Mouse (Mus musculus): ENCODE data around the gene Stx17. TPM values are rescaled to one million over a fixed set of nuclear protein-coding genes. Genes with fewer than 3 reads are reported as not detected.

Stx17 gene
- 10 to 100 TPM; 29.1 to 31.2 TPM for total RNA-seq (2021)
- long read RNA-seq, experiment 1, full-length matches to known transcripts = 18 of 30 reads
- long read RNA-seq, experiment 1, partial matches to known transcripts = 1 of 30 reads
- long read RNA-seq, experiment 1, other reads (novel, unspliced or antisense) = 11 of 30 reads
- long read RNA-seq, experiment 2, full-length matches to known transcripts = 12 of 19 reads
- long read RNA-seq, experiment 2, partial matches to known transcripts = 0 of 19 reads
- long read RNA-seq, experiment 2, other reads (novel, unspliced or antisense) = 7 of 19 reads

GRCm38 (mm10) chr4:48124773-48125469 lies at the start of gene Stx17:
Stx17 (plus strand) TSS chr4:48124915.
- DNase-seq = peak; percentile 84

GRCm38 (mm10) chr4:48076693-48077471 lies 47.8 kb upstream of the Stx17 start:
- DNase-seq = peak; percentile 14

GRCm38 (mm10) chr4:48078213-48078612 lies 46.5 kb upstream of the Stx17 start:
- no peak for DNase-seq

- DNase-seq = no peak
Measured at GRCm38 (mm10) chr4:48079285-48080039, 45.3 kb upstream of the Stx17 start.

- no peak for DNase-seq
Measured at GRCm38 (mm10) chr4:48083452-48083851, 41.3 kb upstream of the Stx17 start.

- no peak for DNase-seq
Measured at GRCm38 (mm10) chr4:48086609-48087008, 38.1 kb upstream of the Stx17 start.

GRCm38 (mm10) chr4:48087497-48087896 lies 37.2 kb upstream of the Stx17 start:
- no peak for DNase-seq

- DNase-seq = no peak
Measured at GRCm38 (mm10) chr4:48093221-48093620, 31.5 kb upstream of the Stx17 start.

- no peak for DNase-seq
Measured at GRCm38 (mm10) chr4:48100217-48100616, 24.5 kb upstream of the Stx17 start.

- DNase-seq = no peak
Measured at GRCm38 (mm10) chr4:48101981-48102380, 22.7 kb upstream of the Stx17 start.

GRCm38 (mm10) chr4:48105387-48105786 lies 19.3 kb upstream of the Stx17 start:
- no peak for DNase-seq

GRCm38 (mm10) chr4:48107086-48107485 lies 17.6 kb upstream of the Stx17 start:
- DNase-seq = no peak

- DNase-seq = no peak
Measured at GRCm38 (mm10) chr4:48108591-48108990, 16.1 kb upstream of the Stx17 start.

GRCm38 (mm10) chr4:48110331-48110730 lies 14.4 kb upstream of the Stx17 start:
- DNase-seq = no peak

GRCm38 (mm10) chr4:48116191-48116590 lies 8.5 kb upstream of the Stx17 start:
- DNase-seq = no peak

GRCm38 (mm10) chr4:48124416-48124772 lies 321 bp upstream of the Stx17 start:
- DNase-seq = peak; percentile 6

GRCm38 (mm10) chr4:48130314-48130713 lies 5.6 kb downstream of the Stx17 start:
- no peak for DNase-seq

GRCm38 (mm10) chr4:48131606-48132005 lies 6.9 kb downstream of the Stx17 start:
- no peak for DNase-seq

- no peak for DNase-seq
Measured at GRCm38 (mm10) chr4:48132721-48133120, 8.0 kb downstream of the Stx17 start.

GRCm38 (mm10) chr4:48149492-48149891 lies 24.8 kb downstream of the Stx17 start:
- DNase-seq = no peak

GRCm38 (mm10) chr4:48153229-48153628 lies 28.5 kb downstream of the Stx17 start:
- no peak for DNase-seq

- no peak for DNase-seq
Measured at GRCm38 (mm10) chr4:48155864-48156263, 31.1 kb downstream of the Stx17 start.

Measured in gastrocnemius, postnatal 10 days (tissue).